Mouse (Mus musculus): ENCODE results near the gene Tmco3.

DNA sequence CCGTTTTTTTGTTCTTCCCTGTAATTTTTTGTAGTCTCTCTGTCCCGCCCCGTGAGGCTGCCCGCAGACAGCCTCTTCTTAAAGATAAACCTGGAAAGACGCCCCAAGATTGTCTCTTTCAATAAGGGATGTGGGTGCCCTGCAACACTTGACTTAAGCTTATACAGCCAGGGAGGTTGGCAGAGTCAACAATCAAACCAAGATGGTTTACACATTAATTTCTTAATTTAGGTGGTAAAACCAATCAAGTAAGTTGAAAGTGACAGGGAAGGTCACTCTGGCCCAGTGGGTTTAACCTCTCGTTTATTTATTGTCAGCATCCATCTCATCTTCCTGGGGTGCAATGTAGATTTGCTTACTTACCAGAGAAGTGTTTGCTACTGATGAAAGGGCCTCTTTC lies 656 bp downstream of the Tmco3 start:
- no peak for TF ChIP-seq CTCF (IDR thresholded peaks at IDR 0.05; ENCODE audit: low read depth)
- TF ChIP-seq EP300 (IDR thresholded peaks at IDR 0.05; ENCODE audit: low read depth): no peak

Data from liver, embryonic 14.5 days (tissue).